Mouse (Mus musculus): ENCODE results near the gene Pglyrp2.

GRCm38 (mm10) chr17:32377137-32377536, 46.8 kb downstream of the Pglyrp2 start:
- TF ChIP-seq CTCF (IDR thresholded peaks at IDR 0.05) (no peak), EP300 (IDR thresholded peaks at IDR 0.05) (no peak)
